Mouse (Mus musculus) adrenal gland, adult (tissue): ENCODE data around the gene Jak3.
"Not testable (repeated sequence)": the region's sequence is repeated elsewhere in the genome, so short reads cannot be mapped to it uniquely, and the experiment has no call there.

Experiments used
- DNase-seq, 2 experiments: peaks; one replicate each; pipeline ENCODE4 v3.0.0; 2022 to 2023; ENCODE audit warnings: low spot score in 1 of 2; ENCODE audit not compliant: inconsistent age in 2 of 2

Gene Jak3

GRCm38 (mm10) chr8:71686143-71686734 lies 10.1 kb downstream of the Jak3 start:
- DNase-seq = peak in 1 of 2 experiments; percentile 52

GRCm38 (mm10) chr8:71687616-71688015 lies 11.5 kb downstream of the Jak3 start:
- no peak for DNase-seq

GRCm38 (mm10) chr8:71689028-71689427 lies 12.9 kb downstream of the Jak3 start, which contains the start of gene Insl3:
Gene Insl3 (plus strand): TSS chr8:71689214.
- no peak for DNase-seq

GRCm38 (mm10) chr8:71692509-71692908 lies 16.4 kb downstream of the Jak3 start:
- DNase-seq = no peak

- DNase-seq = no peak
Observed at GRCm38 (mm10) chr8:71693166-71694041, 17.3 kb downstream of the Jak3 start.

GRCm38 (mm10) chr8:71695456-71695855 lies 19.4 kb downstream of the Jak3 start:
- DNase-seq = not testable (repeated sequence)

GRCm38 (mm10) chr8:71700493-71701269 lies 24.6 kb downstream of the Jak3 start:
- DNase-seq = peak in 1 of 2 experiments; percentile 67

- DNase-seq = no peak
Observed at GRCm38 (mm10) chr8:71701414-71702086, 25.5 kb downstream of the Jak3 start, which contains the start of gene B3gnt3. Gene B3gnt3 (minus strand): TSS chr8:71701789.

GRCm38 (mm10) chr8:71702087-71702432 lies 26.0 kb downstream of the Jak3 start:
- no peak for DNase-seq

- no peak for DNase-seq
Observed at GRCm38 (mm10) chr8:71702923-71703322, 26.8 kb downstream of the Jak3 start.

- DNase-seq = not testable (repeated sequence)
Observed at GRCm38 (mm10) chr8:71703400-71703799, 27.3 kb downstream of the Jak3 start.

- DNase-seq = peak; percentile 60 to 83
Observed at GRCm38 (mm10) chr8:71707874-71708273, 31.8 kb downstream of the Jak3 start.

GRCm38 (mm10) chr8:71709134-71709799 lies 33.2 kb downstream of the Jak3 start:
- no peak for DNase-seq

- DNase-seq = peak; percentile 75 to 90
Observed at GRCm38 (mm10) chr8:71709800-71710446, 33.8 kb downstream of the Jak3 start.

GRCm38 (mm10) chr8:71711574-71711973 lies 35.5 kb downstream of the Jak3 start:
- DNase-seq = no peak

GRCm38 (mm10) chr8:71715531-71715930 lies 39.4 kb downstream of the Jak3 start:
- no peak for DNase-seq

- DNase-seq = no peak
Observed at GRCm38 (mm10) chr8:71716561-71717053, 40.5 kb downstream of the Jak3 start.

GRCm38 (mm10) chr8:71717096-71717495 lies 41.0 kb downstream of the Jak3 start:
- DNase-seq = no peak

- no peak for DNase-seq
Observed at GRCm38 (mm10) chr8:71718252-71718651, 42.2 kb downstream of the Jak3 start.

- DNase-seq = no peak
Observed at GRCm38 (mm10) chr8:71719218-71719617, 43.1 kb downstream of the Jak3 start.
